Mouse (Mus musculus) embryonic facial prominence, embryonic 14.5 days (tissue): ENCODE measurements at regions not wholly inside any gene's neighbourhood (a gene's known extent, or its start where the extent isn't known, plus 50 kb on each side); places are given as distances from the start of the nearest gene placed in this dataset.

ENCODE experiments used
- ATAC-seq: fragments of 200-750 bp; cut with Nextera tagmentation; 2 replicates; pipeline ENCODE4 v1.8.0; 2017; ENCODE audit warnings: low read depth, moderate number of reproducible peaks, moderate TSS enrichment
- DNase-seq: peaks from one replicate; pipeline ENCODE4 v3.0.0-alpha.2; 2015; ENCODE audit warnings: low spot score
- H3K27ac ChIP-seq: fragments of 300-500 bp; sonication (generic); replicated peaks from 2 replicates; pipeline ENCODE4 v1.5.1; 2014; ENCODE audit warnings: low read depth, mild to moderate bottlenecking, low read length, moderate library complexity
- H3K27me3 ChIP-seq: fragments of 300-500 bp; sonication (generic); replicated peaks from 2 replicates; pipeline ENCODE4 v1.6.1; 2014; ENCODE audit warnings: low read length; ENCODE audit not compliant: control insufficient read depth, insufficient read depth
- H3K36me3 ChIP-seq: fragments of 300-500 bp; sonication (generic); 2 replicates; pipeline ENCODE4 v1.6.1; 2014; ENCODE audit warnings: low read length, mixed read lengths; ENCODE audit not compliant: control insufficient read depth, insufficient read depth
- H3K4me1 ChIP-seq: fragments of 300-500 bp; sonication (generic); 2 replicates; pipeline ENCODE4 v1.6.1; 2014; ENCODE audit warnings: antibody characterized with exemption, low read length; ENCODE audit not compliant: control insufficient read depth, insufficient read depth
- H3K4me2 ChIP-seq: fragments of 300-500 bp; sonication (generic); 2 replicates; pipeline ENCODE4 v1.6.1; 2014; ENCODE audit warnings: low read depth, mild to moderate bottlenecking, low read length, moderate library complexity, mixed read lengths
- H3K4me3 ChIP-seq: fragments of 300-500 bp; sonication (generic); 2 replicates; pipeline ENCODE4 v1.5.1; 2014; ENCODE audit warnings: low read depth, mild to moderate bottlenecking, low read length
- H3K9ac ChIP-seq: fragments of 300-500 bp; sonication (generic); 2 replicates; pipeline ENCODE4 v1.6.1; 2014; ENCODE audit warnings: low read depth, mild to moderate bottlenecking, low read length, moderate library complexity, mixed read lengths
- H3K9me3 ChIP-seq: fragments of 300-500 bp; sonication (generic); 2 replicates; pipeline ENCODE4 v1.6.1; 2016; ENCODE audit warnings: low read length; ENCODE audit not compliant: control insufficient read depth
- WGBS: fragments of 180-500 bp; shearing (Covaris S2); extraction: QIAGEN DNeasy Blood & Tissue Kit; methylation state at CpG from one replicate; pipeline ENCODE4 v1.1.7; 2014; 5-methylcytosine and 5-hydroxymethylcytosine counted together

GRCm38 (mm10) chr10:17177503-17178278, 545.3 kb upstream of the Cited2 start:
- Histone ChIP-seq H3K27me3 (no peaks in the 10 kb centered on the region), H3K36me3 (no peaks in the 10 kb centered on the region), H3K4me2 (no peak overlapping the region), H3K4me3 (no peak overlapping the region), H3K9me3 (no peaks in the 10 kb centered on the region), H3K9ac (no peak overlapping the region), H3K4me1 (no peaks in the 10 kb centered on the region), H3K27ac (no peak overlapping the region)
- 76% methylated on average over 4 of the region's 4 CpGs for WGBS
- DNase-seq (no peak), ATAC-seq (no peak)

- no peaks in the 10 kb centered on the region for H3K9me3 ChIP-seq
- ATAC-seq (no peak), DNase-seq (no peak)
- H3K4me1 ChIP-seq = no peaks in the 10 kb centered on the region
- no peak overlapping the region for H3K4me2 ChIP-seq
- H3K4me3 ChIP-seq = no peak overlapping the region
- H3K27me3 ChIP-seq = no peaks in the 10 kb centered on the region
- no peak overlapping the region for H3K9ac ChIP-seq
- H3K27ac ChIP-seq = no peak overlapping the region
- H3K36me3 ChIP-seq = no peaks in the 10 kb centered on the region
Observed at GRCm38 (mm10) chr10:17178627-17179026, 544.4 kb upstream of the Cited2 start.

GRCm38 (mm10) chr10:17184418-17184817, 538.6 kb upstream of the Cited2 start:
- WGBS = 64% methylated on average over 2 of the region's 2 CpGs
- H3K4me3 ChIP-seq = no peak overlapping the region
- no peaks in the 10 kb centered on the region for H3K9me3 ChIP-seq
- no peak overlapping the region for H3K9ac ChIP-seq
- no peaks in the 10 kb centered on the region for H3K36me3 ChIP-seq
- H3K4me1 ChIP-seq = no peaks in the 10 kb centered on the region
- no peaks in the 10 kb centered on the region for H3K27me3 ChIP-seq
- H3K4me2 ChIP-seq = no peak overlapping the region
- ATAC-seq (no peak), DNase-seq (no peak)
- no peak overlapping the region for H3K27ac ChIP-seq

- no peaks in the 10 kb centered on the region for H3K4me1 ChIP-seq
- WGBS = 58% methylated on average over 12 of the region's 12 CpGs
- no peak overlapping the region for H3K9ac ChIP-seq
- DNase-seq (no peak), ATAC-seq (no peak)
- no peak overlapping the region for H3K27ac ChIP-seq
- no peak overlapping the region for H3K4me2 ChIP-seq
- H3K36me3 ChIP-seq = no peaks in the 10 kb centered on the region
- H3K4me3 ChIP-seq = no peak overlapping the region
- no peaks in the 10 kb centered on the region for H3K27me3 ChIP-seq
- H3K9me3 ChIP-seq = no peaks in the 10 kb centered on the region
Observed at GRCm38 (mm10) chr10:17196205-17196604, 526.8 kb upstream of the Cited2 start.

GRCm38 (mm10) chr10:17196636-17197035, 526.4 kb upstream of the Cited2 start:
- Histone ChIP-seq H3K36me3 (no peaks in the 10 kb centered on the region), H3K4me3 (no peak overlapping the region), H3K27ac (no peak overlapping the region), H3K4me2 (no peak overlapping the region), H3K9me3 (no peaks in the 10 kb centered on the region), H3K27me3 (no peaks in the 10 kb centered on the region), H3K9ac (no peak overlapping the region), H3K4me1 (no peaks in the 10 kb centered on the region)
- WGBS = 36% methylated on average over 1 of the region's 1 CpGs
- ATAC-seq = no peak
- no peak for DNase-seq

GRCm38 (mm10) chr10:17200524-17201426, 522.2 kb upstream of the Cited2 start:
- Histone ChIP-seq H3K9me3 (no peaks in the 10 kb centered on the region), H3K27ac (no peak overlapping the region), H3K4me1 (0 out of 2 replicates have a peak, but pooled peaks cover 4% of the 10 kb centered on the region), H3K36me3 (no peaks in the 10 kb centered on the region), H3K4me2 (no peak overlapping the region), H3K27me3 (no peaks in the 10 kb centered on the region), H3K4me3 (no peak overlapping the region), H3K9ac (no peak overlapping the region)
- ATAC-seq = no peak
- DNase-seq = no peak
- 76% methylated on average over 8 of the region's 8 CpGs for WGBS

GRCm38 (mm10) chr10:17201427-17201745, 521.6 kb upstream of the Cited2 start:
- Histone ChIP-seq H3K9me3 (no peaks in the 10 kb centered on the region), H3K36me3 (no peaks in the 10 kb centered on the region), H3K27ac (no peak overlapping the region), H3K9ac (no peak overlapping the region), H3K4me3 (no peak overlapping the region), H3K4me2 (no peak overlapping the region), H3K27me3 (no peaks in the 10 kb centered on the region), H3K4me1 (0 out of 2 replicates have a peak, but pooled peaks cover 4% of the 10 kb centered on the region)
- ATAC-seq (no peak), DNase-seq (no peak)
- WGBS = 91% methylated on average over 1 of the region's 1 CpGs

- H3K36me3 ChIP-seq = no peaks in the 10 kb centered on the region
- ATAC-seq (no peak), DNase-seq (peak; percentile 57)
- peak overlapping the region; percentile 34; the same call in 1 of the 2 replicates for H3K9ac ChIP-seq
- no peak overlapping the region for H3K4me3 ChIP-seq
- no peak overlapping the region for H3K27ac ChIP-seq
- H3K9me3 ChIP-seq = no peaks in the 10 kb centered on the region
- WGBS = 14% methylated on average over 4 of the region's 4 CpGs
- no peaks in the 10 kb centered on the region for H3K27me3 ChIP-seq
- no peak overlapping the region for H3K4me2 ChIP-seq
- 0 out of 2 replicates have a peak, but pooled peaks cover 4% of the 10 kb centered on the region for H3K4me1 ChIP-seq
Observed at GRCm38 (mm10) chr10:17202556-17203415, 520.2 kb upstream of the Cited2 start.
